Mouse (Mus musculus): Measurements from ENCODE around the gene Hdac7. TPM values are rescaled to one million over a fixed set of nuclear protein-coding genes. Genes with fewer than 3 reads are reported as not detected.

Hdac7 gene
- 28.5 and 32.1 TPM in 2 replicates for polyA plus RNA-seq (2016; fragmentation: Nextera tagmentation; extraction: Ambion mirVana)

DNA sequence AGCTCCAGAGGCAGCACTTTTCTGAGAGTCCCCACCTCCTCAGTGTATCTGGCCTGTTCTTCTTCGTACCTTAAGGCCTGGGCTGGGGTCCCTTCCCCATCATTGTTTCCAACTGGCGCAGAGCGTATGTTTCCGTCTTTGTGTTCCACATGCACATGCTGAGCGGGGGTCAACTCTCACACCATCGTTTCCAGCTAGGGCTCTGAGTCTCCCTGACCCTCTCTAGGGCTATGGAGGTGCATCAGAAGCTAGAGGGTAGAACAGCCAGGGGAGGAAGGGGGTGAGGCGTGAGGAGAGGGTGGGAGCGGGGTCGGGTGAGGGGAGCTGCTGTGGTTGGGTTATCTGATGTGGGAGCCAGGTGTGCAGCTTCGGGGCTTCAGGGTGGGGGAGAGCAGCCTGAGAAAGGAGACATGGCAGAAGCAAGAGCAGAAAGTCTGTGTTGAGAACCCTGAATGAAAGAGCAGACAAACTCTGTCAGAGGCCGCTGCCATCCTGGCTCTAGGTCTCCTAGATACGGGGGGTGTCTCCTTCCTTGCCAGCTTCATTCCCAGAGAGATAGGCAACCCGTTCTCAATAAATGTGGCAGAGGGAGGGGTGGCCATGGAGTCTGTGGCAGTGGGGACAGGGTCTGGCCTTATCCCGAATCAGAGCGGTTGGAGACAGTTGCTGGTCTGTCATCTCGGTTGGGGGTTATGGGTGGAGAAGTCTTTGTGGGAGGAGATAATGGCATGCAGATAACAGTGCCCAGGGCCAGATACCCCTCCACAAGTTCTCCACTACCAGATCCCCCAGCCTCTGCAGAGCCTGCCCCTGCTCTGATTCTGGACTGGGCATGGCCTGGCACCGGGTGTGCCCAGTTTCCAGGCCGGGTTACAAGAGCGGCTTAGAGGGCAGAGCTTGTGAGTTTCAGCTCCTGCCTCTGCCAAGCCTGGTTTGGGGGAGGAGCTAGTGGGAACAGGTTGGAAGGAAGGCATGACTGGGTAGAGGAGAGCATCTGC lies at the start of gene Hdac7:
Gene Hdac7 (minus strand): TSS at position 466 of the 998 bp plus-strand sequence.
- Histone ChIP-seq H3K27me3 (ENCODE audit: low read depth, poor library complexity, severe bottlenecking) (no peaks in the 10 kb centered on the region), H3K9me3 (replicated peaks) (no peaks in the 10 kb centered on the region), H3K27ac (no peak within 1 kb of the TSS), H3K4me3 (no peak within 1 kb of the TSS), H3K36me3 (no peaks in the 10 kb centered on the region), H3K4me1 (peaks cover 31% of the 10 kb centered on the region)
- no peak for DNase-seq (ENCODE audit: low spot score)
- WGBS, result 66% methylated on average over 19 of the region's 19 CpGs

- 75% methylated on average over 8 of the region's 8 CpGs for WGBS
Measured at GRCm38 (mm10) chr15:97892506-97892905, 48.2 kb upstream of the Hdac7 start.

GRCm38 (mm10) chr15:97890450-97890849 lies 46.1 kb upstream of the Hdac7 start:
- 0 out of 2 replicates have a peak, but pooled peaks cover 3% of the 10 kb centered on the region for H3K4me1 ChIP-seq
- H3K27ac ChIP-seq, result no peak overlapping the region
- H3K27me3 ChIP-seq (ENCODE audit: low read depth, poor library complexity, severe bottlenecking), result no peaks in the 10 kb centered on the region
- DNase-seq (ENCODE audit: low spot score), result no peak
- H3K36me3 ChIP-seq, result no peaks in the 10 kb centered on the region
- no peaks in the 10 kb centered on the region for H3K9me3 ChIP-seq (replicated peaks)
- 91% methylated on average over 10 of the region's 10 CpGs for WGBS
- no peak overlapping the region for H3K4me3 ChIP-seq

More at GRCm38 (mm10) chr15:97892506-97892905, 48.2 kb upstream of the Hdac7 start:
- Histone ChIP-seq H3K4me1 (0 out of 2 replicates have a peak, but pooled peaks cover 3% of the 10 kb centered on the region), H3K9me3 (replicated peaks) (no peaks in the 10 kb centered on the region), H3K4me3 (no peak overlapping the region), H3K36me3 (no peaks in the 10 kb centered on the region), H3K27me3 (ENCODE audit: low read depth, poor library complexity, severe bottlenecking) (no peaks in the 10 kb centered on the region), H3K27ac (no peak overlapping the region)
- DNase-seq (ENCODE audit: low spot score), result no peak

GRCm38 (mm10) chr15:97890017-97890416 lies 45.7 kb upstream of the Hdac7 start:
- Histone ChIP-seq H3K27me3 (ENCODE audit: low read depth, poor library complexity, severe bottlenecking) (no peaks in the 10 kb centered on the region), H3K36me3 (no peaks in the 10 kb centered on the region), H3K4me1 (0 out of 2 replicates have a peak, but pooled peaks cover 3% of the 10 kb centered on the region), H3K27ac (no peak overlapping the region), H3K9me3 (replicated peaks) (no peaks in the 10 kb centered on the region), H3K4me3 (no peak overlapping the region)
- DNase-seq (ENCODE audit: low spot score), result no peak
- WGBS, result 73% methylated on average over 11 of the region's 11 CpGs

- no peaks in the 10 kb centered on the region for H3K4me1 ChIP-seq
- H3K27ac ChIP-seq, result no peak overlapping the region
- no peak overlapping the region for H3K4me3 ChIP-seq
- H3K36me3 ChIP-seq, result no peaks in the 10 kb centered on the region
- H3K9me3 ChIP-seq (replicated peaks), result no peaks in the 10 kb centered on the region
- WGBS, result 84% methylated on average over 10 of the region's 10 CpGs
- no peak for DNase-seq (ENCODE audit: low spot score)
- no peaks in the 10 kb centered on the region for H3K27me3 ChIP-seq (ENCODE audit: low read depth, poor library complexity, severe bottlenecking)
Measured at GRCm38 (mm10) chr15:97887541-97888016, 43.3 kb upstream of the Hdac7 start.

DNA sequence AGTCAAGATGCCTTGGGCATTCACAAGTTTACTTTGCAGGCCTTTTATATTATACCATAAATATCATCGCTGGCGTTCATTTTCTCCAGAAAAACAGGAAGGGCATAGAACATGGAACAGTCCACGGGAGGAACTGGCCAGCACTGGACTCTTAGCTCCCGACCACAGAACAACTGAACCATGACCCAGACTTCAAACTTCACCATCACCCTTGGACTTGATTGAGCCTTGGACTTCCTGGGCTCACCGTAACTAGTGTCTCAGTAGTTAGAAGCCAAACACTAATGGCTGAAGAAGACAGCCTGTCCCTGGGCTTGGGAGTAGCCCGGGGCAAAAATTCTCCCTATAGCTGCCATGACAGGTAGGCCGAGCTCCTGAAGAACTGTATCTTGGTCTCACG lies 37.1 kb upstream of the Hdac7 start:
- WGBS, result 89% methylated on average over 8 of the region's 8 CpGs
- H3K27me3 ChIP-seq (ENCODE audit: low read depth, poor library complexity, severe bottlenecking), result no peaks in the 10 kb centered on the region
- no peak for DNase-seq (ENCODE audit: low spot score)
- no peak overlapping the region for H3K27ac ChIP-seq
- no peak overlapping the region for H3K4me3 ChIP-seq
- H3K4me1 ChIP-seq, result peaks cover 18% of the 10 kb centered on the region
- no peaks in the 10 kb centered on the region for H3K36me3 ChIP-seq
- H3K9me3 ChIP-seq (replicated peaks), result no peaks in the 10 kb centered on the region

- H3K36me3 ChIP-seq, result no peaks in the 10 kb centered on the region
- H3K27ac ChIP-seq, result no peak overlapping the region
- 88% methylated on average over 9 of the region's 9 CpGs for WGBS
- H3K27me3 ChIP-seq (ENCODE audit: low read depth, poor library complexity, severe bottlenecking), result no peaks in the 10 kb centered on the region
- no peak overlapping the region for H3K4me3 ChIP-seq
- H3K4me1 ChIP-seq, result peaks cover 18% of the 10 kb centered on the region
- no peak for DNase-seq (ENCODE audit: low spot score)
- H3K9me3 ChIP-seq (replicated peaks), result no peaks in the 10 kb centered on the region
Measured at GRCm38 (mm10) chr15:97880441-97880840, 36.1 kb upstream of the Hdac7 start.

- Histone ChIP-seq H3K27ac (peak overlapping the region; percentile 25; the same call in 1 of the 2 replicates), H3K9me3 (replicated peaks) (no peaks in the 10 kb centered on the region), H3K27me3 (ENCODE audit: low read depth, poor library complexity, severe bottlenecking) (no peaks in the 10 kb centered on the region), H3K4me1 (peaks cover 18% of the 10 kb centered on the region), H3K36me3 (no peaks in the 10 kb centered on the region), H3K4me3 (no peak overlapping the region)
- WGBS, result 72% methylated on average over 7 of the region's 7 CpGs
- no peak for DNase-seq (ENCODE audit: low spot score)
Measured at GRCm38 (mm10) chr15:97878696-97879328, 34.5 kb upstream of the Hdac7 start.

GRCm38 (mm10) chr15:97875784-97876183 lies 31.5 kb upstream of the Hdac7 start:
- DNase-seq (ENCODE audit: low spot score), result no peak
- Histone ChIP-seq H3K9me3 (replicated peaks) (no peaks in the 10 kb centered on the region), H3K36me3 (no peaks in the 10 kb centered on the region), H3K4me1 (peaks cover 18% of the 10 kb centered on the region), H3K27me3 (ENCODE audit: low read depth, poor library complexity, severe bottlenecking) (no peaks in the 10 kb centered on the region), H3K27ac (peak overlapping the region; percentile 25; the same call in 1 of the 2 replicates), H3K4me3 (no peak overlapping the region)
- 84% methylated on average over 8 of the region's 8 CpGs for WGBS

DNA sequence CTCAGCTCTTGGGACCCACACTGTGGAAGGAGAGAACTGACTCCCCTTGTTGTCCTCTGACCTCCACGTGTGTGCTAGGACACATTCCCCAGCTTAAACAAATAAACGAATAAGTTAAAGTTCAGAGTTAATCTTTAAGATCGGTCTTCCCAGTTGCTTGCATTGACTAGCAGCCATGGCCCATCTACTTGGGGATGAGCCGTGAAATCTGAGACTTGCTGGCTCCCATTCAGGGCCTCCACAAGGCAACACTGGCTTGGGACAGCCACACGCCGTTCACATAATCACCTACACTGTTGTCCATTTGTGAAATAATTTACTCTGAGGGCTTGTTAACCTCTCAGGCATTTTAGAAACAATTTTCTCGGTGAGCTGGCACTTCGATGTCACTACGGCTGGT lies 29.4 kb upstream of the Hdac7 start:
- Histone ChIP-seq H3K4me1 (peaks cover 15% of the 10 kb centered on the region), H3K9me3 (replicated peaks) (no peaks in the 10 kb centered on the region)
- 83% methylated on average over 9 of the region's 9 CpGs for WGBS

GRCm38 (mm10) chr15:97872161-97872560 lies 27.9 kb upstream of the Hdac7 start:
- Histone ChIP-seq H3K9me3 (replicated peaks) (no peaks in the 10 kb centered on the region), H3K27me3 (ENCODE audit: low read depth, poor library complexity, severe bottlenecking) (no peaks in the 10 kb centered on the region), H3K4me1 (no peaks in the 10 kb centered on the region; the same call in 1 of the 2 replicates), H3K36me3 (no peaks in the 10 kb centered on the region), H3K4me3 (no peak overlapping the region), H3K27ac (no peak overlapping the region)
- no peak for DNase-seq (ENCODE audit: low spot score)
- WGBS, result 97% methylated on average over 8 of the region's 8 CpGs

More for the DNA sequence above, 29.4 kb upstream of the Hdac7 start:
- no peak for DNase-seq (ENCODE audit: low spot score)
- no peak overlapping the region for H3K4me3 ChIP-seq
- H3K27me3 ChIP-seq (ENCODE audit: low read depth, poor library complexity, severe bottlenecking), result no peaks in the 10 kb centered on the region
- H3K27ac ChIP-seq, result no peak overlapping the region
- H3K36me3 ChIP-seq, result no peaks in the 10 kb centered on the region

GRCm38 (mm10) chr15:97871055-97872030 lies 27.0 kb upstream of the Hdac7 start:
- no peak overlapping the region for H3K4me3 ChIP-seq
- no peaks in the 10 kb centered on the region; the same call in 1 of the 2 replicates for H3K4me1 ChIP-seq
- no peaks in the 10 kb centered on the region; the same call in 1 of the 2 replicates for H3K9me3 ChIP-seq (replicated peaks)
- no peak for DNase-seq (ENCODE audit: low spot score)
- H3K36me3 ChIP-seq, result no peaks in the 10 kb centered on the region; the same call in 1 of the 2 replicates
- H3K27ac ChIP-seq, result no peak overlapping the region
- 89% methylated on average over 19 of the region's 19 CpGs for WGBS
- no peaks in the 10 kb centered on the region for H3K27me3 ChIP-seq (ENCODE audit: low read depth, poor library complexity, severe bottlenecking)
